ENCODE assay signal across 9 mouse cellular contexts in genomic region chr6:66964222-66964621, GRCm38 (mm10).
A peak's percentile ranks its signal among the peaks of the same experiment; 100 is the strongest.
DNase-seq lines count a peak whose midpoint lies in the region; ATAC-seq lines count a peak whose summit lies in the region.
"Had no signal": no experiment of that assay in that cellular context is flagged by ENCODE, and none has a peak within 500 bp of the region (broad histone marks: within the 10 kb centered on the region; RNA-seq: fewer than 3 reads in every experiment).

No protein-coding gene starts in this region.

- no peaks in the 10 kb centered on the region for H3K36me3 ChIP-seq in forebrain, embryonic 15.5 days
- H3K36me3 ChIP-seq in megakaryocyte, embryonic 14.5 days (replicated peaks; ENCODE audit: low read length) = peaks cover 26% of the 10 kb centered on the region

- no peaks in the 10 kb centered on the region for H3K27me3 ChIP-seq in forebrain, embryonic 15.5 days
- no peaks in the 10 kb centered on the region for H3K27me3 ChIP-seq in megakaryocyte, embryonic 14.5 days (replicated peaks)

- peaks cover 6% of the 10 kb centered on the region for H3K4me1 ChIP-seq in forebrain, embryonic 15.5 days
- peaks cover 75% of the 10 kb centered on the region for H3K4me1 ChIP-seq in megakaryocyte, embryonic 14.5 days

- H3K9ac ChIP-seq in forebrain, embryonic 15.5 days (replicated peaks) = no peak overlapping the region

- WGBS in forebrain, embryonic 15.5 days = 17% methylated on average over 4 of the region's 4 CpGs

- H3K4me2 ChIP-seq in forebrain, embryonic 15.5 days (replicated peaks) = no peak overlapping the region

- H3K9me3 ChIP-seq in forebrain, embryonic 15.5 days = no peaks in the 10 kb centered on the region
- no peaks in the 10 kb centered on the region for H3K9me3 ChIP-seq in megakaryocyte, embryonic 14.5 days

- no peak overlapping the region for H3K27ac ChIP-seq in forebrain, embryonic 15.5 days (replicated peaks)
- H3K27ac ChIP-seq: macrophage had no signal

- peak; percentile 61 for DNase-seq in adrenal gland, adult 2 months
- no peak for DNase-seq in adrenal gland, postnatal 4 days (ENCODE audit: low spot score in 2 of 2)
- DNase-seq in NIH3T3 (ENCODE audit: low read depth) = peak; percentile 50
- no peak for DNase-seq in c-Kit-positive CD71-positive TER-119-positive erythroid progenitor cells, embryonic 14.5 days (ENCODE audit: low spot score)
- no peak for DNase-seq in right cerebral cortex, postnatal 4 days
- DNase-seq in frontal cortex, postnatal 25 days (ENCODE audit: low spot score in 2 of 2) = no peak

- peak; percentile 87 for ATAC-seq in forebrain, embryonic 15.5 days (replicated peaks)

- H3K4me3 ChIP-seq in forebrain, embryonic 15.5 days = no peak overlapping the region
- peak overlapping the region; percentile 64 for H3K4me3 ChIP-seq in megakaryocyte, embryonic 14.5 days (replicated peaks)

Comparison
In these comparisons a context has a peak if more than half of its experiments do, and no peak if none do; other contexts are left out.
1. DNase-seq: peak in adrenal gland, adult 2 months (single experiment) and NIH3T3 (single experiment); none in adrenal gland, postnatal 4 days (0 of 2), c-Kit-positive CD71-positive TER-119-positive erythroid progenitor cells, embryonic 14.5 days (single experiment), right cerebral cortex, postnatal 4 days (single experiment) and frontal cortex, postnatal 25 days (0 of 2).